Mouse (Mus musculus): Measurements from ENCODE around the gene Fkbp11. TPM values are rescaled to one million over a fixed set of nuclear protein-coding genes. Genes with fewer than 3 reads are reported as not detected.

Gene Fkbp11
- polyA plus RNA-seq, 1 experiment from 2014 or later, result 25.4 TPM

- Histone ChIP-seq H3K9me3 (no peaks in the 10 kb centered on the region), H3K4me3 (replicated peaks) (no peak overlapping the region), H3K36me3 (no peaks in the 10 kb centered on the region), H3K4me2 (no peak overlapping the region), H3K9ac (replicated peaks) (no peak overlapping the region), H3K27ac (no peak overlapping the region), H3K27me3 (peaks cover 9% of the 10 kb centered on the region), H3K4me1 (replicated peaks) (peaks cover 14% of the 10 kb centered on the region)
- WGBS, result 53% methylated on average over 7 of the region's 7 CpGs
- no peak for ATAC-seq (ENCODE audit: insufficient number of reproducible peaks, insufficient read depth, low FRiP score, low TSS enrichment, low read depth)
Observed at GRCm38 (mm10) chr15:98691486-98692147, 36.4 kb downstream of the Fkbp11 start.

- no peaks in the 10 kb centered on the region for H3K36me3 ChIP-seq
- H3K9ac ChIP-seq (replicated peaks), result no peak overlapping the region
- H3K4me1 ChIP-seq (replicated peaks), result peaks cover 14% of the 10 kb centered on the region
- ATAC-seq (ENCODE audit: insufficient number of reproducible peaks, insufficient read depth, low FRiP score, low TSS enrichment, low read depth), result no peak
- H3K4me2 ChIP-seq, result no peak overlapping the region
- 69% methylated on average over 2 of the region's 2 CpGs for WGBS
- H3K9me3 ChIP-seq, result no peaks in the 10 kb centered on the region
- no peak overlapping the region for H3K4me3 ChIP-seq (replicated peaks)
- no peak overlapping the region for H3K27ac ChIP-seq
- H3K27me3 ChIP-seq, result no peaks in the 10 kb centered on the region; the same call in 1 of the 2 replicates
Observed at GRCm38 (mm10) chr15:98689682-98690081, 38.3 kb downstream of the Fkbp11 start.

- Histone ChIP-seq H3K36me3 (no peaks in the 10 kb centered on the region), H3K4me3 (replicated peaks) (no peak overlapping the region), H3K9ac (replicated peaks) (no peak overlapping the region), H3K4me1 (replicated peaks) (no peaks in the 10 kb centered on the region), H3K9me3 (no peaks in the 10 kb centered on the region), H3K27me3 (peaks cover 14% of the 10 kb centered on the region), H3K4me2 (no peak overlapping the region), H3K27ac (no peak overlapping the region)
- ATAC-seq (ENCODE audit: insufficient number of reproducible peaks, insufficient read depth, low FRiP score, low TSS enrichment, low read depth), result no peak
- WGBS, result 75% methylated on average over 3 of the region's 3 CpGs
Observed at GRCm38 (mm10) chr15:98685926-98686325, 42.1 kb downstream of the Fkbp11 start.

GRCm38 (mm10) chr15:98683746-98684145, 44.3 kb downstream of the Fkbp11 start:
- peaks cover 27% of the 10 kb centered on the region for H3K27me3 ChIP-seq
- no peaks in the 10 kb centered on the region for H3K9me3 ChIP-seq
- 88% methylated on average over 1 of the region's 1 CpGs for WGBS
- no peaks in the 10 kb centered on the region for H3K36me3 ChIP-seq
- H3K4me1 ChIP-seq (replicated peaks), result no peaks in the 10 kb centered on the region
- H3K4me2 ChIP-seq, result no peak overlapping the region
- H3K4me3 ChIP-seq (replicated peaks), result no peak overlapping the region
- no peak for ATAC-seq (ENCODE audit: insufficient number of reproducible peaks, insufficient read depth, low FRiP score, low TSS enrichment, low read depth)
- H3K27ac ChIP-seq, result no peak overlapping the region
- H3K9ac ChIP-seq (replicated peaks), result no peak overlapping the region

- Histone ChIP-seq H3K9me3 (no peaks in the 10 kb centered on the region), H3K36me3 (no peaks in the 10 kb centered on the region), H3K4me2 (no peak overlapping the region), H3K9ac (replicated peaks) (no peak overlapping the region), H3K4me3 (replicated peaks) (no peak overlapping the region), H3K27ac (no peak overlapping the region), H3K4me1 (replicated peaks) (no peaks in the 10 kb centered on the region), H3K27me3 (peaks cover 33% of the 10 kb centered on the region)
- WGBS, result 64% methylated on average over 10 of the region's 10 CpGs
- no peak for ATAC-seq (ENCODE audit: insufficient number of reproducible peaks, insufficient read depth, low FRiP score, low TSS enrichment, low read depth)
Observed at GRCm38 (mm10) chr15:98683177-98683576, 44.8 kb downstream of the Fkbp11 start.

- H3K9me3 ChIP-seq, result no peaks in the 10 kb centered on the region
Observed at GRCm38 (mm10) chr15:98681633-98682032, 46.4 kb downstream of the Fkbp11 start.

GRCm38 (mm10) chr15:98680660-98681059, 47.3 kb downstream of the Fkbp11 start:
- Histone ChIP-seq H3K36me3 (no peaks in the 10 kb centered on the region), H3K27ac (no peak overlapping the region), H3K4me3 (replicated peaks) (no peak overlapping the region), H3K9me3 (no peaks in the 10 kb centered on the region), H3K27me3 (peaks cover 57% of the 10 kb centered on the region), H3K4me1 (replicated peaks) (peaks cover 14% of the 10 kb centered on the region), H3K9ac (replicated peaks) (no peak overlapping the region), H3K4me2 (no peak overlapping the region)
- no peak for ATAC-seq (ENCODE audit: insufficient number of reproducible peaks, insufficient read depth, low FRiP score, low TSS enrichment, low read depth)
- WGBS, result 81% methylated on average over 8 of the region's 8 CpGs

More at GRCm38 (mm10) chr15:98681633-98682032, 46.4 kb downstream of the Fkbp11 start:
- no peak overlapping the region for H3K9ac ChIP-seq (replicated peaks)
- no peaks in the 10 kb centered on the region for H3K36me3 ChIP-seq
- H3K4me1 ChIP-seq (replicated peaks), result peaks cover 5% of the 10 kb centered on the region
- H3K4me2 ChIP-seq, result no peak overlapping the region
- H3K4me3 ChIP-seq (replicated peaks), result no peak overlapping the region
- 77% methylated on average over 7 of the region's 7 CpGs for WGBS
- H3K27me3 ChIP-seq, result peaks cover 48% of the 10 kb centered on the region
- ATAC-seq (ENCODE audit: insufficient number of reproducible peaks, insufficient read depth, low FRiP score, low TSS enrichment, low read depth), result no peak
- H3K27ac ChIP-seq, result no peak overlapping the region

- peaks cover 78% of the 10 kb centered on the region for H3K27me3 ChIP-seq
- 77% methylated on average over 7 of the region's 7 CpGs for WGBS
Observed at GRCm38 (mm10) chr15:98677977-98678376, 50.0 kb downstream of the Fkbp11 start.

GRCm38 (mm10) chr15:98676940-98677728, 50.9 kb downstream of the Fkbp11 start, which contains the start of gene Rnd1:
Rnd1 (minus strand) TSS chr15:98677461.
- Histone ChIP-seq H3K9ac (replicated peaks) (no peak within 1 kb of the TSS; the same call in 1 of the 2 replicates), H3K36me3 (no peaks in the 10 kb centered on the region), H3K27ac (no peak within 1 kb of the TSS), H3K9me3 (no peaks in the 10 kb centered on the region), H3K4me2 (peak within 1 kb of the TSS; percentile 76), H3K4me1 (replicated peaks) (peaks cover 18% of the 10 kb centered on the region), H3K4me3 (replicated peaks) (peak within 1 kb of the TSS; percentile 39), H3K27me3 (peaks cover 81% of the 10 kb centered on the region)
- peak; percentile 92 for ATAC-seq (ENCODE audit: insufficient number of reproducible peaks, insufficient read depth, low FRiP score, low TSS enrichment, low read depth)
- WGBS, result 1% methylated on average over 37 of the region's 37 CpGs

More at GRCm38 (mm10) chr15:98677977-98678376, 50.0 kb downstream of the Fkbp11 start:
- ATAC-seq (ENCODE audit: insufficient number of reproducible peaks, insufficient read depth, low FRiP score, low TSS enrichment, low read depth), result no peak
- Histone ChIP-seq H3K27ac (no peak overlapping the region), H3K9ac (replicated peaks) (no peak overlapping the region), H3K9me3 (no peaks in the 10 kb centered on the region), H3K4me1 (replicated peaks) (peaks cover 18% of the 10 kb centered on the region), H3K4me2 (no peak overlapping the region), H3K4me3 (replicated peaks) (no peak overlapping the region), H3K36me3 (no peaks in the 10 kb centered on the region)

- Histone ChIP-seq H3K4me1 (replicated peaks) (peaks cover 18% of the 10 kb centered on the region), H3K9me3 (no peaks in the 10 kb centered on the region), H3K27me3 (peaks cover 81% of the 10 kb centered on the region), H3K27ac (no peak overlapping the region), H3K4me3 (replicated peaks) (peak overlapping the region; percentile 39), H3K4me2 (peak overlapping the region; percentile 76), H3K9ac (replicated peaks) (no peak overlapping the region; the same call in 1 of the 2 replicates), H3K36me3 (no peaks in the 10 kb centered on the region)
- no peak for ATAC-seq (ENCODE audit: insufficient number of reproducible peaks, insufficient read depth, low FRiP score, low TSS enrichment, low read depth)
- WGBS, result 2% methylated on average over 9 of the region's 9 CpGs
Observed at GRCm38 (mm10) chr15:98676471-98676870, 51.5 kb downstream of the Fkbp11 start.

- Histone ChIP-seq H3K9ac (replicated peaks) (no peak overlapping the region), H3K27me3 (peaks cover 75% of the 10 kb centered on the region), H3K9me3 (no peaks in the 10 kb centered on the region), H3K4me2 (peak overlapping the region; percentile 22), H3K27ac (no peak overlapping the region), H3K4me3 (replicated peaks) (0 out of 2 replicates have a peak overlapping the region, but pooled peaks have one; percentile 12), H3K4me1 (replicated peaks) (peaks cover 18% of the 10 kb centered on the region), H3K36me3 (no peaks in the 10 kb centered on the region)
- ATAC-seq (ENCODE audit: insufficient number of reproducible peaks, insufficient read depth, low FRiP score, low TSS enrichment, low read depth), result no peak
- 6% methylated on average over 14 of the region's 14 CpGs for WGBS
Observed at GRCm38 (mm10) chr15:98675634-98676250, 52.3 kb downstream of the Fkbp11 start.
